Comparison of ENCODE assay signal across 13 mouse cellular contexts in the genomic region with DNA sequence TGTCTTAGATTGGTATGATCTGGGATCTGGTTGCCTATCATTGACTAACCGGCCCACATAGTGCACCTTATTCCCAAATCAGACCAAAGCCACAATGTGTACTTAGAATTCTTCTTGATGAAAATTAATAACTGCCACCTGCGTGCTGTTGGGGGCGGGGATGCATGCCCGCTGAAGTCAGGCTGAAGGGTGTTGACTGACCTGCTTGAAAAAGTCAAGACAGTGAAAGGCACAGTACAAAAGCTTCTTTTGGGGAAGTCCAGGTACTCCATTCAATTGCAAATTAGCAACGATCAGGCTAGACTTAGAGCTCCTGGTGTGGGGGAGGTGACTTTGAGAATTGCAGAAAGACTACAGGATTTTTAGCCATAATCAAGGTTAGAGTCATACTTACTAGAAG. TPM values are rescaled to one million over a fixed set of nuclear protein-coding genes. Genes with fewer than 3 reads are reported as not detected.
A peak's percentile ranks its signal among the peaks of the same experiment; 100 is the strongest.
DNase-seq lines count a peak whose midpoint lies in the region; TF ChIP-seq lines count a peak whose summit lies in the region.
"Not testable (repeated sequence)": the region's sequence is repeated elsewhere in the genome, so short reads cannot be mapped to it uniquely, and the experiment has no call there.
"Had no signal": no experiment of that assay in that cellular context is flagged by ENCODE, and none has a peak within 500 bp of the region (broad histone marks: within the 10 kb centered on the region; RNA-seq: fewer than 3 reads in every experiment).

No protein-coding gene starts in this region.

- TF ChIP-seq EP300 in ES-Bruce4 (IDR thresholded peaks at IDR 0.05; ENCODE audit: insufficient read depth, low read depth, low read length): peak; percentile 59; the same call in 1 of the 2 replicates

- TF ChIP-seq CTCF in E14TG2a.4 (conservative IDR thresholded peaks at IDR 0.05; ENCODE audit: low read length); ES-Bruce4 (IDR thresholded peaks at IDR 0.05; ENCODE audit: low read depth, low read length): not testable (repeated sequence)

- peaks cover 55% of the 10 kb centered on the region for H3K9me3 ChIP-seq in E14TG2a.4 (ENCODE audit: low read length)
- H3K9me3 ChIP-seq in ES-Bruce4 (replicated peaks; ENCODE audit: control insufficient read depth, insufficient read depth, low read length, poor library complexity, severe bottlenecking): not testable (repeated sequence)

- H3K9ac ChIP-seq in ES-Bruce4 (ENCODE audit: low read depth, poor library complexity, severe bottlenecking): not testable (repeated sequence)

- H3K36me3 ChIP-seq in E14TG2a.4 (ENCODE audit: insufficient read depth, low read length): peaks cover 14% of the 10 kb centered on the region
- not testable (repeated sequence) for H3K36me3 ChIP-seq in ES-Bruce4 (ENCODE audit: control insufficient read depth, insufficient read depth, low read length, poor library complexity, severe bottlenecking)

- not testable (repeated sequence) for H3K27me3 ChIP-seq in E14TG2a.4 (ENCODE audit: insufficient read depth, low read length); ES-Bruce4 (ENCODE audit: control insufficient read depth, insufficient read depth, low read length, poor library complexity, severe bottlenecking)

- H3K27ac ChIP-seq in ES-Bruce4 (ENCODE audit: insufficient read depth, low read length): peak overlapping the region; percentile 93

- H3K4me3 ChIP-seq in E14TG2a.4 (replicated peaks; ENCODE audit: low read length): 0 out of 2 replicates have a peak overlapping the region, but pooled peaks have one; percentile 13
- H3K4me3 ChIP-seq in ES-Bruce4 (ENCODE audit: low read depth, low read length): not testable (repeated sequence)

- DNase-seq in ES-CJ7 (ENCODE audit: low read depth, low spot score): peak; percentile 41
- peak; percentile 64 for DNase-seq in R1 (ENCODE audit: low read depth, low spot score)
- peak; percentile 72 for DNase-seq in ZHBTc4 (ENCODE audit: low read depth, low spot score)
- DNase-seq in heart, adult 11 months: peak; percentile 46
- DNase-seq in thymus, postnatal 4 days: peak; percentile 1

- peaks cover 21% of the 10 kb centered on the region for H3K4me1 ChIP-seq in E14TG2a.4 (replicated peaks; ENCODE audit: low read depth, low read length)
- not testable (repeated sequence) for H3K4me1 ChIP-seq in ES-Bruce4 (ENCODE audit: control insufficient read depth, insufficient read depth, low read length)

- TF ChIP-seq POLR2A in ES-Bruce4 (IDR thresholded peaks at IDR 0.05; ENCODE audit: insufficient read depth, low read length): not testable (repeated sequence)

RNA-seq across cellular contexts. Expression of a gene that starts 14.7 kb away (rescaled TPM):
- not detected in 2 replicates for polyA plus RNA-seq in ES-Bruce4 (2011; ENCODE audit: insufficient read depth, insufficient read length, low read depth, missing spikeins)
- polyA plus RNA-seq: activated CD4-positive, CD25-positive, alpha-beta regulatory T cell, adult 4 months; adrenal gland, adult 2 months; C2C12; CD4-positive, CD25-positive, alpha-beta regulatory T cell, adult 4 months; G1E; Patski had no signal

RNA-seq across cellular contexts. Expression of a gene that starts 20.2 kb away (rescaled TPM):
- polyA plus RNA-seq in ES-Bruce4 (2011; ENCODE audit: insufficient read depth, insufficient read length, low read depth, missing spikeins): not detected in 2 replicates
- polyA plus RNA-seq: C2C12, G1E, Patski had no signal

Comparison
In these comparisons a context has a peak if more than half of its experiments do, and no peak if none do; other contexts are left out.
1. DNase-seq: peak in every context shown above with its lines; median percentile 72 in ZHBTc4; 64 in R1; 46 in heart, adult 11 months; 41 in ES-CJ7; 1 in thymus, postnatal 4 days.